Mouse (Mus musculus) embryonic facial prominence, embryonic 14.5 days (tissue): ENCODE measurements around the gene Cdca7l. TPM values are rescaled to one million over a fixed set of nuclear protein-coding genes. Genes with fewer than 3 reads are reported as not detected.

Experiments
- ATAC-seq: fragments of 200-750 bp; cut with Nextera tagmentation; 2 replicates; pipeline ENCODE4 v1.8.0; 2017; ENCODE audit warnings: low read depth, moderate number of reproducible peaks, moderate TSS enrichment
- DNase-seq: peaks from one replicate; pipeline ENCODE4 v3.0.0-alpha.2; 2015; ENCODE audit warnings: low spot score
- H3K27ac ChIP-seq: fragments of 300-500 bp; sonication (generic); replicated peaks from 2 replicates; pipeline ENCODE4 v1.5.1; 2014; ENCODE audit warnings: low read depth, mild to moderate bottlenecking, low read length, moderate library complexity
- H3K27me3 ChIP-seq: fragments of 300-500 bp; sonication (generic); replicated peaks from 2 replicates; pipeline ENCODE4 v1.6.1; 2014; ENCODE audit warnings: low read length; ENCODE audit not compliant: control insufficient read depth, insufficient read depth
- H3K36me3 ChIP-seq: fragments of 300-500 bp; sonication (generic); 2 replicates; pipeline ENCODE4 v1.6.1; 2014; ENCODE audit warnings: low read length, mixed read lengths; ENCODE audit not compliant: control insufficient read depth, insufficient read depth
- H3K4me1 ChIP-seq: fragments of 300-500 bp; sonication (generic); 2 replicates; pipeline ENCODE4 v1.6.1; 2014; ENCODE audit warnings: antibody characterized with exemption, low read length; ENCODE audit not compliant: control insufficient read depth, insufficient read depth
- H3K4me2 ChIP-seq: fragments of 300-500 bp; sonication (generic); 2 replicates; pipeline ENCODE4 v1.6.1; 2014; ENCODE audit warnings: low read depth, mild to moderate bottlenecking, low read length, moderate library complexity, mixed read lengths
- H3K4me3 ChIP-seq: fragments of 300-500 bp; sonication (generic); 2 replicates; pipeline ENCODE4 v1.5.1; 2014; ENCODE audit warnings: low read depth, mild to moderate bottlenecking, low read length
- H3K9ac ChIP-seq: fragments of 300-500 bp; sonication (generic); 2 replicates; pipeline ENCODE4 v1.6.1; 2014; ENCODE audit warnings: low read depth, mild to moderate bottlenecking, low read length, moderate library complexity, mixed read lengths
- H3K9me3 ChIP-seq: fragments of 300-500 bp; sonication (generic); 2 replicates; pipeline ENCODE4 v1.6.1; 2016; ENCODE audit warnings: low read length; ENCODE audit not compliant: control insufficient read depth
- whole genome bisulfite sequencing: fragments of 180-500 bp; shearing (Covaris S2); extraction: QIAGEN DNeasy Blood & Tissue Kit; methylation state at CpG from one replicate; pipeline ENCODE4 v1.1.7; 2014; 5-methylcytosine and 5-hydroxymethylcytosine counted together
- polyA plus RNA-seq: library from polyadenylated mRNA; unstranded; fragments of >200 nt; fragmentation: Nextera tagmentation; extraction: Ambion mirVana; gene quantifications from 2 replicates; pipeline ENCODE4 v1.2.1, GENCODE M21; 2014

The Cdca7l gene
- polyA plus RNA-seq, 1 experiment from 2014 or later = 27.8 TPM

DNA sequence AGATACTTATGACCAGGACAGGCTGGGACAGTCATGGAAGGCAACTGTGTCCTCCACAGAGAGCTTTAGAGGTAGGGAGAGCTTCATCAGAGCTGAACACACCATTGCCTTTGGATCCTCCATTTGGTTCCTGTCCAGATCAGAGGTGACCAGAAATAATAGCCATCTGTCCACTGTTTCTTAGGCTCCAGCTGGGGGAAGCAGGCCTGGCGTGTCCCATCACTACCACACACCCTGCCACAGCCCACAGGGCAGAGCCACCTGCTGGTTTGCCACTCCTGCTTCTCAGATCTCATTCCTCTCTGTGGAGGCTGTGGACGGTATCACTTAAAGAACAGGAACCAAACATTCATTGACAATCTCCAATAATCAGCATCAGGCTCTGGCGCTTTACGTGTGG lies 32.9 kb upstream of the Cdca7l start:
- no peaks in the 10 kb centered on the region for H3K4me1 ChIP-seq
- H3K9me3 ChIP-seq = no peaks in the 10 kb centered on the region
- H3K9ac ChIP-seq = no peak overlapping the region
- no peak overlapping the region for H3K4me3 ChIP-seq
- ATAC-seq (no peak), DNase-seq (no peak)
- H3K27ac ChIP-seq = no peak overlapping the region
- WGBS = 88% methylated on average over 4 of the region's 4 CpGs
- no peak overlapping the region for H3K4me2 ChIP-seq
- no peaks in the 10 kb centered on the region for H3K27me3 ChIP-seq
- H3K36me3 ChIP-seq = no peaks in the 10 kb centered on the region

DNA sequence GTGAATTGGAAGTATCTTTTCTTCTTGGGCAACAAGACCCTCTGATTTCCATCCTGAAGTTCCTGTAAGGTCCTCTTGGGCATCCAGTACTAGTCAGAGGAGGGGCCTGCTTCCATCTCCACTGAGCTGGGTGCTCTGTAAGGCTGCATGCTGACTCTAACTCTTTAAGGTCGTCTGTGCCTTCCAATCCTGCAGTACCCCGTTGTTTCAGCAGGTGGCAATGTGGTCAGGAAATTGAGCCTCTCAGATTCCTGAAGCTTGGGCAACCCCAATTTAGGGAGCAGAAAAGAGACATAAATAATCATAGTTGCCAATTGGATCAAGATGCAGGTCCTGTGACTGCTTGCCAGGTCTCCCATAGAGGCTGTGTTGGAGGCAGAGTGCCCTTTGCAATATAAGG lies 31.5 kb upstream of the Cdca7l start:
- Histone ChIP-seq H3K27me3 (no peaks in the 10 kb centered on the region), H3K9ac (no peak overlapping the region), H3K9me3 (no peaks in the 10 kb centered on the region), H3K27ac (no peak overlapping the region), H3K36me3 (no peaks in the 10 kb centered on the region), H3K4me3 (no peak overlapping the region), H3K4me1 (no peaks in the 10 kb centered on the region), H3K4me2 (no peak overlapping the region)
- WGBS = 3% methylated on average over 2 of the region's 2 CpGs
- DNase-seq (peak; percentile 61), ATAC-seq (0 out of 2 replicates have a peak, but pooled peaks have one; percentile 27)

DNA sequence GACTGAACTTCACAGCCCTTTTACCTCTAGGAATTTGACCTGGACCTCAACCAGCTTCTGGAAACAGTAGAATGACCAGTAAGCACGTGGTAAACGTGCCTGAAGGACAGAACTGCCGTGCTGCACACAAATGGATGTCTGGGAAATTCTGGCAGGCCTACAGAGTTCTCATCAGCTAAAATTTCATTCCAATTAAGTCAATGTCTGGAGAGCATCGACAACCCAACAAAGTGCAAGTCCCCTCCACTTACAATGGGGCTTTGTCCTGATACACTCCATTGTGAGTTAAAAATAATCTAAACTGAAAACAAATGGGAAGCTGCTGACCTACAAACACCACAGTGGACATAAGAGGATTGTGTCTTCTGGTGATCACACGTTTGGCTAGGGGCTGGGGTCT lies 27.2 kb upstream of the Cdca7l start:
- no peaks in the 10 kb centered on the region for H3K9me3 ChIP-seq
- no peak for ATAC-seq
- WGBS = 51% methylated on average over 5 of the region's 5 CpGs

DNA sequence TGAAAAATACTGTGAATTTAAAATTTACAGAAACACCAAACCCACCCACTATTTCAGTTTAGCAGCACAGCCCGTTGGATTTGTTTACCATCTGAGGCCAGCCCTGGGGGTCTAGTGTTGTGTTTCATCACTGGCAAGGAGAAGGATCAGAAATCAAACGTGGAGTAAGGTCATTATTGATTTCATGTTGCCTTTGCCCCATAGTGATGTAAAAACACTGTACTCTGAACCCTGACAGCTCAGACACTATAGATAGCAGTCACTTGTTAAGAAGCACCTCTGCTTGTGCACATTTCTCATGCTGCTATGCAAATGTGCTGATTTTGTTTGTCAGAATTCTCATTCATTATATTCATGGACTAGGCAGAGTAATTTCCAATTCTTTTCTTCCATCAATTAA lies 22.7 kb upstream of the Cdca7l start:
- no peak overlapping the region for H3K4me3 ChIP-seq
- H3K27me3 ChIP-seq = no peaks in the 10 kb centered on the region
- no peak overlapping the region for H3K4me2 ChIP-seq
- no peaks in the 10 kb centered on the region for H3K9me3 ChIP-seq
- no peaks in the 10 kb centered on the region for H3K4me1 ChIP-seq
- no peak overlapping the region for H3K9ac ChIP-seq
- no peak overlapping the region for H3K27ac ChIP-seq
- no peak for ATAC-seq
- 28% methylated on average over 2 of the region's 2 CpGs for WGBS
- H3K36me3 ChIP-seq = no peaks in the 10 kb centered on the region
- no peak for DNase-seq

More for the DNA sequence above, 27.2 kb upstream of the Cdca7l start:
- no peak overlapping the region for H3K4me2 ChIP-seq
- no peak overlapping the region for H3K4me3 ChIP-seq
- no peaks in the 10 kb centered on the region for H3K27me3 ChIP-seq
- no peak overlapping the region for H3K27ac ChIP-seq
- no peaks in the 10 kb centered on the region for H3K4me1 ChIP-seq
- no peak for DNase-seq
- no peaks in the 10 kb centered on the region for H3K36me3 ChIP-seq
- no peak overlapping the region for H3K9ac ChIP-seq

DNA sequence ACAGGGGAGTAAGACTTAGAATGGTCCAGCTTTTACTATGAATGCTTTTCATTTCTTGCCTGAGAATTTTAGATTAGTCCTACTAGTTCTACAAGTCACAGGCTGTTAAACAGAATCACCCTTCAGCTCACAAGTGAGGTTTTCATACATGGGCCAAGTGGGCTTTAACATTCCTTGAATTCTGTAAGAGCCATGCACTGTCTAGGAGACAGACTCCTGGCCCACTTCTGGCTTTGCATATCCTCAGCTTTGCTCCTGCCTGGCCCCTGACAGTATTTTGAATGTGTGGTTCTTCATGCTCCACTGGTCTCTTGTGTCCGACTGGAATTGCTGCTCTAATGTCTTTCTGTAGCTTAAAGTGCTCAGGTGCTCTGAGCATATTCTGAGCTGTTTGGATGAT lies 20.7 kb upstream of the Cdca7l start:
- no peak overlapping the region for H3K27ac ChIP-seq
- H3K4me3 ChIP-seq = no peak overlapping the region
- WGBS = 36% methylated on average over 1 of the region's 1 CpGs
- 0 out of 2 replicates have a peak, but pooled peaks cover under 1% of the 10 kb centered on the region for H3K4me1 ChIP-seq
- DNase-seq (no peak), ATAC-seq (no peak)
- H3K4me2 ChIP-seq = no peak overlapping the region
- H3K9me3 ChIP-seq = no peaks in the 10 kb centered on the region
- no peaks in the 10 kb centered on the region for H3K27me3 ChIP-seq
- H3K9ac ChIP-seq = no peak overlapping the region
- H3K36me3 ChIP-seq = no peaks in the 10 kb centered on the region

DNA sequence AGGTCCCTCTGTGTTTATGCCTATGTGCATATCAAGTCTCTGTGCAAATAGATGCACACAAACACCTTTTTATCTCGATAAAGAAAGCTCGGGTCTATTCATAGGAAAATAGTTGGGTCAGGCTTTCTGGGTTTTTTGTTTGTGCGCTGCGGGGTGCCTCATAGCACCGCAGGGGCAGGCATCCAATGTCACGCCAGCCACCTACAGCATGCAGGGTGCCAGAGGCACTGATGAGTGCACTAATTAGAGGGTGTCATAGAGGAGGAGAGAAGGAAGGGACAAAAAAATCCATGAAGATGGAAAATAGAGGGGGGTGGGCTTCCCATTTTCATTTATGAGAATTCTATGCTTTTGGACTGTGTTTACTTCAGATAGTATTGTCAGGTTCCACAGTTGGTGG lies 17.5 kb upstream of the Cdca7l start:
- no peak for ATAC-seq
- no peaks in the 10 kb centered on the region for H3K9me3 ChIP-seq
- H3K27ac ChIP-seq = no peak overlapping the region
- peaks cover 7% of the 10 kb centered on the region; the same call in 1 of the 2 replicates for H3K4me1 ChIP-seq
- H3K4me3 ChIP-seq = no peak overlapping the region
- WGBS = 29% methylated on average over 6 of the region's 6 CpGs
- no peak for DNase-seq
- no peaks in the 10 kb centered on the region for H3K27me3 ChIP-seq
- no peak overlapping the region for H3K9ac ChIP-seq
- no peak overlapping the region for H3K4me2 ChIP-seq
- H3K36me3 ChIP-seq = no peaks in the 10 kb centered on the region

DNA sequence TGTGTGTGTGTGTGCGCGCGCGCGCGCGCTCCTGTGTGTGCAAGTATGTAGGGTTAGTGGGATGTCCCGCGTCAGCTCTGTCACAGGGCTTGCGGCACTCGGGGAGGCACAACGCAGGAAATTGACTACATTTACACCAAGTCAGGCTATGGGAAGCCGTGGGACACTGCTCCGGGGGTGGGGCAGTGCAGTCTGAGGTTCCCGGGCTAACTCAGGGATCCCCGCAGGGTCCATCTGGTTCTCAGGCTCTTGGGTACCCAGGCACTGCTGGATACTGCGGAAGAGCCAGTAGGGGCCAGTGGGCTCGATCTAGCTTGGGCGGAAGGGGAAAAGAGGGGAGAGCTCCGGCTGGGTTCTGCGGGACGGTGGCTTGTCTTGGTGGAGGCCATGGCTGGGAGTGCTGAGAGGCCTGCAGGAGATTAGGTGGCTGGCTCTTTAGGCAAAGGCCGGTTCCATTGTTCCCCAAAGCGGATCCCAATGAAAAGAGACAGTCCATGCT lies 15.5 kb upstream of the Cdca7l start:
- no peak for DNase-seq
- H3K9me3 ChIP-seq = no peaks in the 10 kb centered on the region
- no peak overlapping the region for H3K27ac ChIP-seq
- 0 out of 2 replicates have a peak, but pooled peaks have one; percentile 30 for ATAC-seq
- peak overlapping the region; percentile 64 for H3K4me2 ChIP-seq
- H3K9ac ChIP-seq = peak overlapping the region; percentile 42; the same call in 1 of the 2 replicates
- H3K27me3 ChIP-seq = no peaks in the 10 kb centered on the region
- peaks cover 7% of the 10 kb centered on the region; the same call in 1 of the 2 replicates for H3K4me1 ChIP-seq
- 13% methylated on average over 24 of the region's 24 CpGs for WGBS
- peak overlapping the region; percentile 32 for H3K4me3 ChIP-seq
- H3K36me3 ChIP-seq = no peaks in the 10 kb centered on the region

DNA sequence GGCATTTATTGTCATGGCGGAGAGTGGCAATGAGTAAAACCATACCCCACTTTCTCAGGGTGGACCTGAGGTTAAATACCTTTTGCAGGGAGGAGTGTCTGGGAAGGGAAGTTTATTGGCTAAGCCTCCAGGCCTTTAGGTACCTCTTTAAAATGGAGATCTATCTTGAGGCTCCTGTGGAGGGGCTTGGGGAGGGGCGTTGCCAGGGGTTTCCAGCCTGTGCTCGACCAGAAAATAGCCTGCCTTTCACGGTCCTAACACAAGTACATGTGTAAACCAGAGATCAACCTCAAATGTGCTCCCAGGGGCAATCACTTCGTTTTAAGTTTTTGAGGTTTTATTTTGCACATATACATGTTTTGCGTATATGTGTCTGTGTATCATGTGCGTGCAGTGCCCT lies 15.1 kb upstream of the Cdca7l start:
- Histone ChIP-seq H3K4me1 (peaks cover 7% of the 10 kb centered on the region; the same call in 1 of the 2 replicates), H3K27me3 (no peaks in the 10 kb centered on the region), H3K36me3 (no peaks in the 10 kb centered on the region), H3K9me3 (no peaks in the 10 kb centered on the region), H3K4me3 (no peak overlapping the region), H3K4me2 (peak overlapping the region; percentile 64), H3K27ac (no peak overlapping the region), H3K9ac (no peak overlapping the region)
- no peak for ATAC-seq
- 35% methylated on average over 7 of the region's 7 CpGs for WGBS
- DNase-seq = no peak

DNA sequence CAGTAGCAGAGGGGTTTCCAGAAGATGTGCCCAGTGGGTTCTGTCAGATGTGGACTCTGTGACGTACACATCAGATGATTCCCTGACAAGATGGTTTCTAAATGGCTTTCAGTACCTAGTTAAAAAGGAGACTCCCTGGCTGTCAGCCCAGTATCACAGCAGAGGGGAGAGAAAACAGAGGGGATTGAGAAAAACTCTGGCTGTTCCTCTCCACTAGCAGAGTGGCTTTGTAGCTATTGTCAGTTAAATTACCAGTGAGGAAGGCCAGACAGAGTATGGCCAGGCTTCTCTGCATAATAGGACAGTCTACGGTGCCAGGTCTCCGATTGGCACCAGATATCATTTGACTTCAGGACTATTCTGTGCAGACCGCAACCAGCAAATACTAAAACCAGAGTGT lies 8.8 kb upstream of the Cdca7l start:
- Histone ChIP-seq H3K4me1 (no peaks in the 10 kb centered on the region), H3K4me3 (no peak overlapping the region), H3K27ac (no peak overlapping the region), H3K36me3 (no peaks in the 10 kb centered on the region), H3K27me3 (no peaks in the 10 kb centered on the region), H3K4me2 (no peak overlapping the region), H3K9ac (no peak overlapping the region), H3K9me3 (no peaks in the 10 kb centered on the region)
- no peak for ATAC-seq
- WGBS = 78% methylated on average over 4 of the region's 4 CpGs
- no peak for DNase-seq
